Mouse (Mus musculus) MEL (cell line): ENCODE measurements around the gene Aqp7. TPM values are rescaled to one million over a fixed set of nuclear protein-coding genes. Genes with fewer than 3 reads are reported as not detected.

Source experiments
- DNase-seq: peaks from one replicate; pipeline ENCODE4 v3.0.0; 2011; ENCODE audit warnings: low read depth, low spot score
- H3K27ac ChIP-seq: 2 replicates; pipeline ENCODE4 v1.5.1; 2012; ENCODE audit warnings: low read depth, mild to moderate bottlenecking, control low read depth, low read length, moderate library complexity; ENCODE audit not compliant: control insufficient read depth
- H3K27me3 ChIP-seq, 2 experiments: fragments of 150-350 bp in 1 of 2; sonication (generic) in 1 of 2; 2 replicates each; pipeline ENCODE4 v1.6.1; 2012; ENCODE audit warnings: low read length in 2 of 2, mild to moderate bottlenecking in 2 of 2, improper control_type of control experiment in 1 of 2, moderate library complexity in 1 of 2; ENCODE audit not compliant: insufficient read depth in 2 of 2, control insufficient read depth in 1 of 2
- H3K36me3 ChIP-seq, 2 experiments: 2 replicates each; pipeline ENCODE4 v1.6.1; 2012 to 2014; ENCODE audit warnings: low read length in 2 of 2, improper control_type of control experiment in 1 of 2, inconsistent platforms in 1 of 2, mild to moderate bottlenecking in 1 of 2; ENCODE audit not compliant: insufficient read depth in 2 of 2, control insufficient read depth in 1 of 2
- H3K4me1 ChIP-seq, 2 experiments: fragments of 150-350 bp in 1 of 2; sonication (generic) in 1 of 2; 2 replicates each; pipeline ENCODE4 v1.6.1; 2012; ENCODE audit warnings: low read length in 2 of 2, improper control_type of control experiment in 1 of 2, mild to moderate bottlenecking in 1 of 2; ENCODE audit not compliant: insufficient read depth in 2 of 2, control insufficient read depth in 1 of 2
- H3K4me3 ChIP-seq, 2 experiments: fragments of 150-350 bp in 1 of 2; sonication (generic) in 1 of 2; 2 replicates each; pipeline ENCODE4 v1.5.1; 2012; ENCODE audit warnings: low read depth in 2 of 2, low read length in 2 of 2, mild to moderate bottlenecking in 2 of 2, moderate library complexity in 2 of 2, control low read depth in 1 of 2, improper control_type of control experiment in 1 of 2; ENCODE audit not compliant: control insufficient read depth in 1 of 2, insufficient read depth in 1 of 2
- H3K79me2 ChIP-seq: 2 replicates; pipeline ENCODE4 v1.6.1; 2012; ENCODE audit warnings: mild to moderate bottlenecking, low read length, moderate library complexity; ENCODE audit not compliant: control insufficient read depth, poor library complexity, insufficient read depth
- H3K9ac ChIP-seq: 2 replicates; pipeline ENCODE4 v1.6.1; 2012; ENCODE audit warnings: low read depth, mild to moderate bottlenecking, control low read depth, low read length, moderate library complexity; ENCODE audit not compliant: control insufficient read depth, poor library complexity, severe bottlenecking
- H3K9me3 ChIP-seq: fragments of 150-350 bp; sonication (generic); replicated peaks from 2 replicates; pipeline ENCODE4 v1.6.1; 2012; ENCODE audit warnings: mild to moderate bottlenecking, low read length, improper control_type of control experiment, moderate library complexity; ENCODE audit not compliant: insufficient read depth
- CHD2 ChIP-seq: IDR thresholded peaks from 2 replicates; pipeline ENCODE4 v1.6.1; 2011; ENCODE audit warnings: low read length, improper control_type of control experiment
- CTCF ChIP-seq, 3 experiments: IDR thresholded peaks in 2 of 3; conservative IDR thresholded peaks in 1 of 3; 2 replicates each; pipeline ENCODE4 v1.5.1; 2011 to 2012; ENCODE audit warnings: low read length in 3 of 3, low read depth in 2 of 3, mild to moderate bottlenecking in 2 of 3, improper control_type of control experiment in 1 of 3, inconsistent platforms in 1 of 3, mixed read lengths in 1 of 3, moderate library complexity in 1 of 3; ENCODE audit not compliant: control insufficient read depth in 1 of 3, insufficient read depth in 1 of 3, poor library complexity in 1 of 3, severe bottlenecking in 1 of 3
- E2F4 ChIP-seq: IDR thresholded peaks from 2 replicates; pipeline ENCODE4 v1.6.1; 2011; ENCODE audit warnings: low read depth, low read length, improper control_type of control experiment, borderline replicate concordance
- ELF1 ChIP-seq: IDR thresholded peaks from 2 replicates; pipeline ENCODE4 v1.6.1; 2014; ENCODE audit warnings: low read depth, mild to moderate bottlenecking, inconsistent platforms, low read length, improper control_type of control experiment, moderate library complexity
- ETS1 ChIP-seq: IDR thresholded peaks from 2 replicates; pipeline ENCODE4 v1.6.1; 2012; ENCODE audit warnings: low read depth, mild to moderate bottlenecking, inconsistent platforms, low read length, improper control_type of control experiment, moderate library complexity
- GABPA ChIP-seq: IDR thresholded peaks from 2 replicates; pipeline ENCODE4 v1.6.1; 2012; ENCODE audit warnings: low read depth, mild to moderate bottlenecking, inconsistent platforms, low read length, improper control_type of control experiment, moderate library complexity
- HCFC1 ChIP-seq: IDR thresholded peaks from 2 replicates; pipeline ENCODE4 v1.6.1; 2012; ENCODE audit warnings: low read depth, mild to moderate bottlenecking, inconsistent platforms, low read length, improper control_type of control experiment, moderate library complexity
- MAX ChIP-seq: IDR thresholded peaks from 2 replicates; pipeline ENCODE4 v1.6.1; 2011; ENCODE audit warnings: low read length, improper control_type of control experiment
- MAZ ChIP-seq: IDR thresholded peaks from 2 replicates; pipeline ENCODE4 v1.6.1; 2012; ENCODE audit warnings: low read depth, mild to moderate bottlenecking, inconsistent platforms, low read length, improper control_type of control experiment
- MEF2A ChIP-seq: IDR thresholded peaks from 2 replicates; pipeline ENCODE4 v1.6.1; 2014; ENCODE audit warnings: low read depth, mild to moderate bottlenecking, inconsistent platforms, low read length, improper control_type of control experiment; ENCODE audit not compliant: poor library complexity, insufficient replicate concordance, severe bottlenecking; ENCODE audit errors: extremely low read depth
- MXI1 ChIP-seq: IDR thresholded peaks from 2 replicates; pipeline ENCODE4 v1.6.1; 2011; ENCODE audit warnings: mild to moderate bottlenecking, low read depth, low read length, improper control_type of control experiment
- MYC ChIP-seq: IDR thresholded peaks from 2 replicates; pipeline ENCODE4 v1.6.1; 2011; ENCODE audit warnings: low read depth, mild to moderate bottlenecking, low read length, improper control_type of control experiment, moderate library complexity
- NELFE ChIP-seq: IDR thresholded peaks from 2 replicates; pipeline ENCODE4 v1.6.1; 2011; ENCODE audit warnings: low read depth, low read length, improper control_type of control experiment
- NRF1 ChIP-seq: IDR thresholded peaks from 2 replicates; pipeline ENCODE4 v1.6.1; 2014; ENCODE audit warnings: low read depth, mild to moderate bottlenecking, inconsistent platforms, low read length, improper control_type of control experiment, moderate library complexity; ENCODE audit not compliant: poor library complexity, insufficient read depth, severe bottlenecking
- POLR2AphosphoS2 ChIP-seq: IDR thresholded peaks from 2 replicates; pipeline ENCODE4 v1.6.1; 2011; ENCODE audit warnings: low read length, improper control_type of control experiment
- POLR2AphosphoS5 ChIP-seq: IDR thresholded peaks from 2 replicates; pipeline ENCODE4 v1.6.1; 2012; ENCODE audit warnings: low read depth, borderline replicate concordance, mild to moderate bottlenecking, inconsistent platforms, low read length, moderate library complexity, mixed read lengths
- RAD21 ChIP-seq: IDR thresholded peaks from 2 replicates; pipeline ENCODE4 v1.6.1; 2011; ENCODE audit warnings: mild to moderate bottlenecking, low read depth, low read length, improper control_type of control experiment
- RCOR1 ChIP-seq: IDR thresholded peaks from 2 replicates; pipeline ENCODE4 v1.6.1; 2012; ENCODE audit warnings: low read depth, mild to moderate bottlenecking, inconsistent platforms, low read length, improper control_type of control experiment
- SMC3 ChIP-seq: IDR thresholded peaks from 2 replicates; pipeline ENCODE4 v1.6.1; 2011; ENCODE audit warnings: low read depth, low read length, improper control_type of control experiment
- TBP ChIP-seq: IDR thresholded peaks from 2 replicates; pipeline ENCODE4 v1.8.0; 2011; ENCODE audit warnings: low read depth, low read length, improper control_type of control experiment
- TCF12 ChIP-seq: IDR thresholded peaks from 2 replicates; pipeline ENCODE4 v1.6.1; 2014; ENCODE audit warnings: low read depth, mild to moderate bottlenecking, inconsistent platforms, low read length, improper control_type of control experiment, moderate library complexity
- UBTF ChIP-seq: IDR thresholded peaks from 2 replicates; pipeline ENCODE4 v1.6.1; 2012; ENCODE audit warnings: low read depth, mild to moderate bottlenecking, inconsistent platforms, low read length, improper control_type of control experiment, moderate library complexity, borderline replicate concordance; ENCODE audit not compliant: insufficient read depth
- USF1 ChIP-seq: IDR thresholded peaks from 2 replicates; pipeline ENCODE4 v1.6.1; 2014; ENCODE audit warnings: low read depth, mild to moderate bottlenecking, inconsistent platforms, low read length, improper control_type of control experiment, moderate library complexity
- USF2 ChIP-seq, 2 experiments: IDR thresholded peaks; 2 replicates each; pipeline ENCODE4 v1.6.1; 2011 to 2012; ENCODE audit warnings: improper control_type of control experiment in 2 of 2, low read length in 2 of 2, borderline replicate concordance in 1 of 2, inconsistent platforms in 1 of 2, low read depth in 1 of 2, mild to moderate bottlenecking in 1 of 2; ENCODE audit not compliant: insufficient read depth in 1 of 2
- ZC3H11A ChIP-seq: IDR thresholded peaks from 2 replicates; pipeline ENCODE4 v1.6.1; 2012; ENCODE audit warnings: low read depth, mild to moderate bottlenecking, inconsistent platforms, low read length, improper control_type of control experiment
- ZKSCAN1 ChIP-seq: IDR thresholded peaks from 2 replicates; pipeline ENCODE4 v1.6.1; 2012; ENCODE audit warnings: low read depth, mild to moderate bottlenecking, inconsistent platforms, low read length, improper control_type of control experiment, moderate library complexity
- ZMIZ1 ChIP-seq: IDR thresholded peaks from 2 replicates; pipeline ENCODE4 v1.6.1; 2012; ENCODE audit warnings: low read depth, mild to moderate bottlenecking, inconsistent platforms, low read length, improper control_type of control experiment, moderate library complexity
- ZNF384 ChIP-seq: IDR thresholded peaks from 2 replicates; pipeline ENCODE4 v1.6.1; 2012; ENCODE audit warnings: low read depth, mild to moderate bottlenecking, inconsistent platforms, low read length, improper control_type of control experiment
- polyA plus RNA-seq, 2 experiments: library from polyadenylated mRNA; stranded (reverse) in 1 of 2; unstranded in 1 of 2; fragments of >175 nt in 1 of 2; fragments of >200 nt in 1 of 2; gene quantifications; 2 replicates each; pipeline versions ENCODE4 v1.2.1 to v1.2.4; 2012; ENCODE audit warnings: low replicate concordance in 2 of 2, low read depth in 1 of 2; ENCODE audit not compliant: insufficient read length in 2 of 2, insufficient read depth in 1 of 2, missing spikeins in 1 of 2
- total RNA-seq: library from RNA; depleted of rRNA; stranded (reverse); fragments of 300-350 nt; gene quantifications from 2 replicates; pipeline ENCODE4 v1.2.3, GENCODE M21; 2012

Aqp7 gene
- total and polyA plus RNA-seq, 3 experiments, result 0.06 TPM; not detected in 2

DNA sequence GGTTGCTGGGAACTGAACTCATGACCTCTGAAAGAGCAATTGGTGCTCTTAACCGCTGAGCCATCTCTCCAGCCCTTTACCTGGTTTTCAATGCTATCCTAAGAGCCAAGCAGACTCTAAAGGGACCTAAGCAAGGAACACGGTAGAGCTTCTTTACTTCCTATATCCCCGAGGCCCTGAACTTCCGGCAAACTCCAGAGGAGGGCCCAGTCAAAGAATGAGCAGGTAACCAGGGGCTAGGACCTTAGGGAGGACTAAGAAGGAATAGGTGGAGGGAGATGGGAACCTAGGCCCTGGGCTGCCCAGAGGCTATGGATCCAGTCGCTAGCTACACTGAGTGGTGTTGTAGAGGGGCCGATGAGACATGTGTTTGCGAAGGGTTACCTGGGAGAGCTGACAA lies 3.8 kb upstream of the Aqp7 start:
- no peaks in the 10 kb centered on the region; the same call in 1 of the 2 replicates for H3K79me2 ChIP-seq
- H3K36me3 ChIP-seq, result peaks cover 0 to 6% of the 10 kb centered on the region in 2 experiments; a peak in 2 of 4 replicates
- H3K9me3 ChIP-seq, result no peaks in the 10 kb centered on the region
- peaks cover 0 to 6% of the 10 kb centered on the region in 2 experiments; a peak in 3 of 4 replicates for H3K4me1 ChIP-seq
- no peak overlapping the region for H3K4me3 ChIP-seq
- no peaks in the 10 kb centered on the region for H3K27me3 ChIP-seq
- no peak overlapping the region for H3K27ac ChIP-seq
- no peak overlapping the region for H3K9ac ChIP-seq
- DNase-seq, result no peak
- no peak for TF ChIP-seq POLR2AphosphoS2
- TF ChIP-seq CTCF (IDR thresholded peaks at IDR 0.05 in 2 of 3, conservative IDR thresholded peaks at IDR 0.05 in 1 of 3; ENCODE audit: control insufficient read depth in 1 of 3, insufficient read depth in 1 of 3, low read depth in 2 of 3, low read length in 3 of 3, poor library complexity in 1 of 3, severe bottlenecking in 1 of 3), result no peak
- no peak for TF ChIP-seq MXI1
- TF ChIP-seq ETS1, result no peak
- TF ChIP-seq TCF12, result no peak
- no peak for TF ChIP-seq USF1
- no peak for TF ChIP-seq HCFC1
- no peak for TF ChIP-seq ZKSCAN1

- peak; percentile 86 for DNase-seq
- H3K9ac ChIP-seq, result peak overlapping the region; percentile 59
- no peaks in the 10 kb centered on the region; the same call in 1 of the 2 replicates for H3K79me2 ChIP-seq
- H3K4me1 ChIP-seq, result peaks cover 0 to 6% of the 10 kb centered on the region in 2 experiments; a peak in 3 of 4 replicates
- H3K27ac ChIP-seq, result no peak overlapping the region
- peak overlapping the region; percentile 65 to 70 for H3K4me3 ChIP-seq
- peaks cover 0 to 6% of the 10 kb centered on the region in 2 experiments; a peak in 2 of 4 replicates for H3K36me3 ChIP-seq
- H3K27me3 ChIP-seq, result no peaks in the 10 kb centered on the region
- no peaks in the 10 kb centered on the region for H3K9me3 ChIP-seq
- TF ChIP-seq MAX (no peak), MAZ (no peak), ETS1 (no peak), TBP (no peak), NRF1 (no peak), RAD21 (no peak; the same call in none of the 2 replicates), E2F4 (no peak), GABPA (no peak), USF2 (IDR thresholded peaks at IDR 0.05; ENCODE audit: borderline replicate concordance in 1 of 2, insufficient read depth in 1 of 2, low read depth in 1 of 2, low read length in 2 of 2) (no peak), ZC3H11A (peak; percentile 94), NELFE (no peak), MYC (no peak), CHD2 (no peak), MEF2A (no peak), CTCF (IDR thresholded peaks at IDR 0.05 in 2 of 3, conservative IDR thresholded peaks at IDR 0.05 in 1 of 3; ENCODE audit: control insufficient read depth in 1 of 3, insufficient read depth in 1 of 3, low read depth in 2 of 3, low read length in 3 of 3, poor library complexity in 1 of 3, severe bottlenecking in 1 of 3) (peak; percentile 60 to 92 (median 88)), POLR2AphosphoS5 (no peak), SMC3 (peak; percentile 88), UBTF (no peak), POLR2AphosphoS2 (no peak), ELF1 (no peak), ZMIZ1 (no peak), RCOR1 (0 out of 2 replicates have a peak, but pooled peaks have one; percentile 13), ZNF384 (peak; percentile 79), HCFC1 (no peak)
Measured at GRCm38 (mm10) chr4:41050726-41051675, 3.1 kb upstream of the Aqp7 start.
